Mouse (Mus musculus) erythroblast, embryonic 14.5 days (primary cell): Measurements from ENCODE around the gene Fasn.

Experiments
- GATA1 ChIP-seq: IDR thresholded peaks from 2 replicates; pipeline ENCODE4 v1.6.1; 2012; ENCODE audit warnings: low read length, inconsistent platforms, mixed read lengths
- TAL1 ChIP-seq: IDR thresholded peaks from 3 replicates; pipeline ENCODE4 v1.6.1; 2012; ENCODE audit warnings: low read length, inconsistent platforms, mixed read lengths

DNA sequence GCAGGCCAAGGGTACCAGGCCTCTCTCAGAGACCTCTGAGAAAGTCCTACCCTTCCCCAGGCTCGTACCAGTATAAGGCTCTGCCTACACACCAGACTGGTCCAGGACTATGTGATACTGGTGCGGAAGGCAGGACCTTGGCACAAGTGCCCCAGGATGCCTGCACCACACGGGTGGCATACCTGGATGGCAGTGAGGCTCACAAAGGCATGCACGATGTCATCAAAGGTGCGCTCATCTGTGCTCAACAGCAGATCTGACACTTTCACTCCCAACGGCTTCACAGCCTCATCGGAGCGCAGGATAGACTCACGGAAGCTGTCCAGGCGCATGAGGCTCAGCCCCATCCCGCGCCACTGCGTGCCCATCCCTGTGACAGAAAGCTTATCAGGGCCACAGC, 6.1 kb downstream of the Fasn start:
- no peak for TF ChIP-seq GATA1
- no peak for TF ChIP-seq TAL1
